Mouse (Mus musculus) CH12F3 (cell line): ENCODE measurements around the gene Pde4b.

Experiments
- in situ Hi-C: fragments of 300-500 bp; cut with MboI; formaldehyde crosslinking; loops from 2 replicates; pipeline ENCODE4 v1.14.3; 2020; ENCODE audit warnings: low sequenced_read_pairs

The Pde4b gene

DNA sequence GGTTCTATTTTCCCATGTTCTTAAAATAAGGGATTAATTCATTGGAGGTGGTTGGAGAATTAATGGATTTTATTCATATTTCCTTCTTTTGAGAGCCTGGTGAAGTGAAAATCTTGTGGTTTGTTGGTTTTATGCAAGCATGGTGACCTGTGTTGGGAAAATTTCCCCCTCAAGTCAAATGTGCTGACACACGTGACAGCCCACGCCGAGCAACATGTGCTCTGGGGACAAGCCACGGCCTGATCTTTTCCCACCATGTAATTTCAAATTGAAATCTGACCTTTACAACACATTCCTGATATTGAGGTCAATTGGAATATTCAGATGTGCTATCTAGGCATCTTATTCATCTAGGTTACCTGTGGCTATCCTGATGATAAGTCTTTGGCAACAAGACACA is 443.5 kb downstream of the Pde4b start:
- in situ Hi-C loops: no loop called here

GRCm38 (mm10) chr4:102531729-102532128 is 444.4 kb downstream of the Pde4b start:
- in situ Hi-C loops: no loop called here

GRCm38 (mm10) chr4:102533183-102534048 is 446.1 kb downstream of the Pde4b start:
- in situ Hi-C loops: no loop called here

DNA sequence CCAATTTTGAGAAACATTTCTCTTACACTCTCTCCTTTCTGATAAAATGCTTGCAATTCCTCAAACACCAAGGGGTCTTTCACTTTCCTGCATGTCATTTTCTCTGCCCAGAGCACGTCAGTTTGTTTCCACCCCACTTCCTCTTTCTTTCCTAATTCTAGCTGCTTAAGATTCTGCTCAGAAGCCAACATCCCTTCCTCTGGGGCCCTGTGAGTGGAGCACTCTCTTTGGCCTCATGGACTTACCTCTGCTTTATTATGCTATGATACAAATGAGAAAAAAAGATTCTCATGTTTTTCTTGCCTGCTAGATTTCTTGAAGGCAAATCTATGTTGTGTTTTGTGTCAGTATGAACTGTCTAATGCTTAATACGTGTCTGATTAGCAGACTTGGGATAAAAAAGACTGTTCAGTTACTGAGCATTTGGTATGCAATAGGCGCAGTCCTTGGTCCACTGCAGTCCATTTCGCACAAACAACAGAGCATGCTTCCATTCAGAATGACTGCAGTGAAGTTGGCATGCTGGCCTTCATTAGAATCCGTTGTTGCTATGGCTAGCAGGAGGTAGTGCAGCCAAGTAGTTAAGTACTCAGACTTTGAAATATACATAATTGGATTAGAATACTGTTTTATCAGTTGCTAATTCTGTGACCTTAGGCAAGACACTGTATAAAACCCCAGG is 446.8 kb downstream of the Pde4b start:
- in situ Hi-C loops: no loop called here

GRCm38 (mm10) chr4:102535886-102536285 is 448.5 kb downstream of the Pde4b start:
- in situ Hi-C loops: no loop called here

GRCm38 (mm10) chr4:102538266-102538665 is 450.9 kb downstream of the Pde4b start:
- in situ Hi-C loops: no loop called here

- in situ Hi-C loops: no loop called here
Measured at GRCm38 (mm10) chr4:102538793-102539192, 451.4 kb downstream of the Pde4b start.

DNA sequence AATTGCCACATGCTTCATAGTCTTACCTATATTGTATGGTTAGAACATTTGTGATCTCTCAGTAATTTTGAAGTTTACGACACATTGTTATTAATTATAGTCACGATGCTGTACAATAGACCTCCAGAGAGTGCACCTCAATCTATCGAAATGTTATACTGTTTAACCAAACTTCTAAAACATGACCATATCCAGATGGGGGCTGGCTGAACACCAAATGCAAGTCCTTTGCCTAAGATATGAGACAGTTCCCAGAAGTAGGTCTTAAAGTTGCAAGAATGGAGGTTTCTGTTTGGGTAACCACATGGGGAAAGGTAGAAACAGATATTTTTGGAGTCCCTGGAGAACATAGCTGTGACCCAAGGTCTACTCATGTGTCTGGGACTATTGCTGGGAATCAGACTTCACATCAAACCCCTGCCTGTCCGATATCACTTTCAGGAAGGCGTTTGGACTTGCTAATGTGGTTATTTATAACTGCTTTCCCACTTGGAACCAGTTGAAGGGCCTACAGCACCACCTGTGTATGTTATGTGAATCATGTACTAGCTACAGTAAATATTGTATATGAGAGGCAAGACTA is 452.3 kb downstream of the Pde4b start:
- in situ Hi-C loops: no loop called here

GRCm38 (mm10) chr4:102542976-102543375 is 455.6 kb downstream of the Pde4b start:
- in situ Hi-C loops: no loop called here

DNA sequence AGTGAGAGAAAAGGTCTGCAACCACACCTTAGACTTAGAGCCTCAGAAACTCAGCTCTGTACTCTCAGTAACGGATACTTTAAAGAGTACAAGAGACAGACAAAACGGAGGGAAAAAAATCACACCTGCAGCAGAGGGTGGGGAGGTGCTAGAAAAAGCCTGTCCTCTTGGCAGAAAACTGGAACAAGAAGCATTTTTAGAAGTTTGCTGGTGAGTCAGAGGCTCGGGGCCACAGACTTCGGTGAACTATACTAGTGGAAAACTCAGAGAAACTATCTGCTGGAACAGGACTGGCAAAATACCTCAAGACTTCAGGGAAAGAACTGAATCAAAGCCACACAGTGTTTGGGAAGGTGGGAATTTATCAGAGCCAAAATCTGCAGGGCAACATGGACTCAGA is 457.9 kb downstream of the Pde4b start:
- in situ Hi-C loops: no loop called here

- in situ Hi-C loops: no loop called here
Measured at GRCm38 (mm10) chr4:102555566-102555965, 468.2 kb downstream of the Pde4b start.

- in situ Hi-C loops: no loop called here
Measured at GRCm38 (mm10) chr4:102557006-102557405, 469.7 kb downstream of the Pde4b start.

GRCm38 (mm10) chr4:102557508-102558220 is 470.3 kb downstream of the Pde4b start:
- in situ Hi-C loops: no loop called here

- in situ Hi-C loops: no loop called here
Measured at GRCm38 (mm10) chr4:102558328-102558727, 471.0 kb downstream of the Pde4b start.

GRCm38 (mm10) chr4:102560676-102561280 is 473.4 kb downstream of the Pde4b start:
- in situ Hi-C loops: no loop called here

- in situ Hi-C loops: no loop called here
Measured at GRCm38 (mm10) chr4:102563273-102563855, 476.0 kb downstream of the Pde4b start.

DNA sequence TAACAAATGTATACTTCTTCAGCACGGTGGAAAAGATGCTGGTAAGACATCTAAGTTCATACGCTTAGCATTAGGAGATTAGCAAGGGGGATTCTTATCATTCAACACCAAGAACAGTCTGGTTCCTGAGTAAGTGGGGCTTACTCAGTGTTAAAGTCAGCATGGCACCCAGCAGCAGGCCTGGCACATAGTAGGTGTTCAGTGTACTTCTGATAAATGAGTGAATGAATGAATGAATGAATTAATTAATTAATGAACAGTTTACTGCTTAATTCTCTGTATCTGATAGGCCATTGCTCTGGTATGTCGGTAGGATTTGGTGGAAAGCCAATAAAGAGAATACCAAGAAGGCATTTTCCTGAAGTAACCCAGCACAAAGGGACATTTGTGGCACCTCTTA is 476.9 kb downstream of the Pde4b start:
- in situ Hi-C loops: no loop called here

DNA sequence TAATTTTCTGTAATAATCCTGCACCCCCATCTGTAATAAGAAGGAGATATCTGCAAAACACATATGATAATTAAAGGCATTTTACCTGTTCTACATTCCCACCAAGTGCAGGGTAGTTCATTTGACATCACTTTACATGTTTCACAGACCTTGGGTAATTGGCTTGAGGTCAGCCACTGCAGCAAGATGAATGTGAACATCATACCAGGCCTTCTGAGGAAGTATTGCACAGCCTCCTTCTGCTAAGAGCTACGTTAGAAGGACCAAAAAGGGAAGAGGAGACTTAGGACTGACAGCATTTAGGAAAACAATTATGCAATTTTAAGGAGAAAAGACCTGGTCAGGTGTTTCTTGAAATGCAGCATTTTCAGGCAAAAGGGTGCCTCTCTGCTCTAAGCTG is 479.1 kb downstream of the Pde4b start:
- in situ Hi-C loops: no loop called here

- in situ Hi-C loops: no loop called here
Measured at GRCm38 (mm10) chr4:102567111-102567510, 479.8 kb downstream of the Pde4b start.

- in situ Hi-C loops: no loop called here
Measured at GRCm38 (mm10) chr4:102567676-102568254, 480.4 kb downstream of the Pde4b start.
